Mouse (Mus musculus) MEL (cell line): ENCODE data around the gene Sept9. TPM values are rescaled to one million over a fixed set of nuclear protein-coding genes. Genes with fewer than 3 reads are reported as not detected.
A peak's percentile ranks its signal among the peaks of the same experiment; 100 is the strongest.

Experiments used
- DNase-seq: peaks from one replicate; pipeline ENCODE4 v3.0.0; 2011; ENCODE audit warnings: low read depth, low spot score
- H3K27ac ChIP-seq: 2 replicates; pipeline ENCODE4 v1.5.1; 2012; ENCODE audit warnings: low read depth, mild to moderate bottlenecking, control low read depth, low read length, moderate library complexity; ENCODE audit not compliant: control insufficient read depth
- H3K27me3 ChIP-seq, 2 experiments: fragments of 150-350 bp in 1 of 2; sonication (generic) in 1 of 2; 2 replicates each; pipeline ENCODE4 v1.6.1; 2012; ENCODE audit warnings: low read length in 2 of 2, mild to moderate bottlenecking in 2 of 2, improper control_type of control experiment in 1 of 2, moderate library complexity in 1 of 2; ENCODE audit not compliant: insufficient read depth in 2 of 2, control insufficient read depth in 1 of 2
- H3K36me3 ChIP-seq, 2 experiments: 2 replicates each; pipeline ENCODE4 v1.6.1; 2012 to 2014; ENCODE audit warnings: low read length in 2 of 2, improper control_type of control experiment in 1 of 2, inconsistent platforms in 1 of 2, mild to moderate bottlenecking in 1 of 2; ENCODE audit not compliant: insufficient read depth in 2 of 2, control insufficient read depth in 1 of 2
- H3K4me1 ChIP-seq, 2 experiments: fragments of 150-350 bp in 1 of 2; sonication (generic) in 1 of 2; 2 replicates each; pipeline ENCODE4 v1.6.1; 2012; ENCODE audit warnings: low read length in 2 of 2, improper control_type of control experiment in 1 of 2, mild to moderate bottlenecking in 1 of 2; ENCODE audit not compliant: insufficient read depth in 2 of 2, control insufficient read depth in 1 of 2
- H3K4me3 ChIP-seq, 2 experiments: fragments of 150-350 bp in 1 of 2; sonication (generic) in 1 of 2; 2 replicates each; pipeline ENCODE4 v1.5.1; 2012; ENCODE audit warnings: low read depth in 2 of 2, low read length in 2 of 2, mild to moderate bottlenecking in 2 of 2, moderate library complexity in 2 of 2, control low read depth in 1 of 2, improper control_type of control experiment in 1 of 2; ENCODE audit not compliant: control insufficient read depth in 1 of 2, insufficient read depth in 1 of 2
- H3K79me2 ChIP-seq: 2 replicates; pipeline ENCODE4 v1.6.1; 2012; ENCODE audit warnings: mild to moderate bottlenecking, low read length, moderate library complexity; ENCODE audit not compliant: control insufficient read depth, poor library complexity, insufficient read depth
- H3K9ac ChIP-seq: 2 replicates; pipeline ENCODE4 v1.6.1; 2012; ENCODE audit warnings: low read depth, mild to moderate bottlenecking, control low read depth, low read length, moderate library complexity; ENCODE audit not compliant: control insufficient read depth, poor library complexity, severe bottlenecking
- H3K9me3 ChIP-seq: fragments of 150-350 bp; sonication (generic); replicated peaks from 2 replicates; pipeline ENCODE4 v1.6.1; 2012; ENCODE audit warnings: mild to moderate bottlenecking, low read length, improper control_type of control experiment, moderate library complexity; ENCODE audit not compliant: insufficient read depth
- BHLHE40 ChIP-seq: IDR thresholded peaks from 2 replicates; pipeline ENCODE4 v1.6.1; 2012; ENCODE audit warnings: low read depth, mild to moderate bottlenecking, inconsistent platforms, low read length, improper control_type of control experiment, borderline replicate concordance
- CHD1 ChIP-seq: IDR thresholded peaks from 2 replicates; pipeline ENCODE4 v1.6.1; 2012; ENCODE audit warnings: low read depth, mild to moderate bottlenecking, inconsistent platforms, low read length, improper control_type of control experiment
- CHD2 ChIP-seq: IDR thresholded peaks from 2 replicates; pipeline ENCODE4 v1.6.1; 2011; ENCODE audit warnings: low read length, improper control_type of control experiment
- ELF1 ChIP-seq: IDR thresholded peaks from 2 replicates; pipeline ENCODE4 v1.6.1; 2014; ENCODE audit warnings: low read depth, mild to moderate bottlenecking, inconsistent platforms, low read length, improper control_type of control experiment, moderate library complexity
- EP300 ChIP-seq, 2 experiments: IDR thresholded peaks; 2 replicates each; pipeline ENCODE4 v1.6.1; 2011; ENCODE audit warnings: improper control_type of control experiment in 2 of 2, low read length in 2 of 2, low read depth in 1 of 2, mild to moderate bottlenecking in 1 of 2
- ETS1 ChIP-seq: IDR thresholded peaks from 2 replicates; pipeline ENCODE4 v1.6.1; 2012; ENCODE audit warnings: low read depth, mild to moderate bottlenecking, inconsistent platforms, low read length, improper control_type of control experiment, moderate library complexity
- GATA1 ChIP-seq: IDR thresholded peaks from 2 replicates; pipeline ENCODE4 v1.6.1; 2011; ENCODE audit warnings: low read depth, low read length, improper control_type of control experiment
- HCFC1 ChIP-seq: IDR thresholded peaks from 2 replicates; pipeline ENCODE4 v1.6.1; 2012; ENCODE audit warnings: low read depth, mild to moderate bottlenecking, inconsistent platforms, low read length, improper control_type of control experiment, moderate library complexity
- KAT2A ChIP-seq: conservative IDR thresholded peaks from 2 replicates; pipeline ENCODE4 v1.6.1; 2012; ENCODE audit warnings: low read depth, low read length, improper control_type of control experiment, inconsistent platforms
- MAFK ChIP-seq: IDR thresholded peaks from 2 replicates; pipeline ENCODE4 v1.6.1; 2011; ENCODE audit warnings: low read depth, mild to moderate bottlenecking, low read length, improper control_type of control experiment, borderline replicate concordance
- MAX ChIP-seq: IDR thresholded peaks from 2 replicates; pipeline ENCODE4 v1.6.1; 2011; ENCODE audit warnings: low read length, improper control_type of control experiment
- MAZ ChIP-seq: IDR thresholded peaks from 2 replicates; pipeline ENCODE4 v1.6.1; 2012; ENCODE audit warnings: low read depth, mild to moderate bottlenecking, inconsistent platforms, low read length, improper control_type of control experiment
- MXI1 ChIP-seq: IDR thresholded peaks from 2 replicates; pipeline ENCODE4 v1.6.1; 2011; ENCODE audit warnings: mild to moderate bottlenecking, low read depth, low read length, improper control_type of control experiment
- MYC ChIP-seq: IDR thresholded peaks from 2 replicates; pipeline ENCODE4 v1.6.1; 2011; ENCODE audit warnings: low read depth, mild to moderate bottlenecking, low read length, improper control_type of control experiment, moderate library complexity
- NRF1 ChIP-seq: IDR thresholded peaks from 2 replicates; pipeline ENCODE4 v1.6.1; 2014; ENCODE audit warnings: low read depth, mild to moderate bottlenecking, inconsistent platforms, low read length, improper control_type of control experiment, moderate library complexity; ENCODE audit not compliant: poor library complexity, insufficient read depth, severe bottlenecking
- POLR2A ChIP-seq, 2 experiments: IDR thresholded peaks; 2 replicates each; pipeline ENCODE4 v1.6.1; 2011 to 2012; ENCODE audit warnings: low read length in 2 of 2, mild to moderate bottlenecking in 2 of 2, control low read depth in 1 of 2, improper control_type of control experiment in 1 of 2, low read depth in 1 of 2, moderate library complexity in 1 of 2; ENCODE audit not compliant: control insufficient read depth in 1 of 2, insufficient read depth in 1 of 2, poor library complexity in 1 of 2
- POLR2AphosphoS2 ChIP-seq: IDR thresholded peaks from 2 replicates; pipeline ENCODE4 v1.6.1; 2011; ENCODE audit warnings: low read length, improper control_type of control experiment
- RAD21 ChIP-seq: IDR thresholded peaks from 2 replicates; pipeline ENCODE4 v1.6.1; 2011; ENCODE audit warnings: mild to moderate bottlenecking, low read depth, low read length, improper control_type of control experiment
- SIN3A ChIP-seq: IDR thresholded peaks from 2 replicates; pipeline ENCODE4 v1.6.1; 2012; ENCODE audit warnings: low read length, improper control_type of control experiment, inconsistent platforms
- TAL1 ChIP-seq: IDR thresholded peaks from 2 replicates; pipeline ENCODE4 v1.6.1; 2012; ENCODE audit warnings: mild to moderate bottlenecking, inconsistent platforms, low read length, moderate library complexity, mixed read lengths
- UBTF ChIP-seq: IDR thresholded peaks from 2 replicates; pipeline ENCODE4 v1.6.1; 2012; ENCODE audit warnings: low read depth, mild to moderate bottlenecking, inconsistent platforms, low read length, improper control_type of control experiment, moderate library complexity, borderline replicate concordance; ENCODE audit not compliant: insufficient read depth
- USF1 ChIP-seq: IDR thresholded peaks from 2 replicates; pipeline ENCODE4 v1.6.1; 2014; ENCODE audit warnings: low read depth, mild to moderate bottlenecking, inconsistent platforms, low read length, improper control_type of control experiment, moderate library complexity
- USF2 ChIP-seq, 2 experiments: IDR thresholded peaks; 2 replicates each; pipeline ENCODE4 v1.6.1; 2011 to 2012; ENCODE audit warnings: improper control_type of control experiment in 2 of 2, low read length in 2 of 2, borderline replicate concordance in 1 of 2, inconsistent platforms in 1 of 2, low read depth in 1 of 2, mild to moderate bottlenecking in 1 of 2; ENCODE audit not compliant: insufficient read depth in 1 of 2
- ZC3H11A ChIP-seq: IDR thresholded peaks from 2 replicates; pipeline ENCODE4 v1.6.1; 2012; ENCODE audit warnings: low read depth, mild to moderate bottlenecking, inconsistent platforms, low read length, improper control_type of control experiment
- ZKSCAN1 ChIP-seq: IDR thresholded peaks from 2 replicates; pipeline ENCODE4 v1.6.1; 2012; ENCODE audit warnings: low read depth, mild to moderate bottlenecking, inconsistent platforms, low read length, improper control_type of control experiment, moderate library complexity
- ZMIZ1 ChIP-seq: IDR thresholded peaks from 2 replicates; pipeline ENCODE4 v1.6.1; 2012; ENCODE audit warnings: low read depth, mild to moderate bottlenecking, inconsistent platforms, low read length, improper control_type of control experiment, moderate library complexity
- ZNF384 ChIP-seq: IDR thresholded peaks from 2 replicates; pipeline ENCODE4 v1.6.1; 2012; ENCODE audit warnings: low read depth, mild to moderate bottlenecking, inconsistent platforms, low read length, improper control_type of control experiment
- polyA plus RNA-seq, 2 experiments: library from polyadenylated mRNA; stranded (reverse) in 1 of 2; unstranded in 1 of 2; fragments of >175 nt in 1 of 2; fragments of >200 nt in 1 of 2; gene quantifications; 2 replicates each; pipeline versions ENCODE4 v1.2.1 to v1.2.4; 2012; ENCODE audit warnings: low replicate concordance in 2 of 2, low read depth in 1 of 2; ENCODE audit not compliant: insufficient read length in 2 of 2, insufficient read depth in 1 of 2, missing spikeins in 1 of 2
- total RNA-seq: library from RNA; depleted of rRNA; stranded (reverse); fragments of 300-350 nt; gene quantifications from 2 replicates; pipeline ENCODE4 v1.2.3, GENCODE M21; 2012; rRNA removed

Sept9 gene
- total RNA-seq, result 163 and 205 TPM in 2 replicates
- 100 to 1,000 TPM in 1 of 2 experiments, 10 to 100 TPM in 1; 49.7 to 196 TPM for polyA plus RNA-seq

GRCm38 (mm10) chr11:117199282-117200175 is at the start of gene Sept9:
Sept9 (plus strand) TSS chr11:117199661.
- TF ChIP-seq KAT2A (no peak), ZC3H11A (no peak), GATA1 (no peak), ZNF384 (no peak), MAX (no peak), UBTF (no peak), MAFK (no peak), SIN3A (no peak), BHLHE40 (no peak), HCFC1 (no peak), USF2 (IDR thresholded peaks at IDR 0.05; ENCODE audit: borderline replicate concordance in 1 of 2, insufficient read depth in 1 of 2, low read depth in 1 of 2, low read length in 2 of 2) (no peak), ELF1 (no peak), MAZ (no peak), CHD1 (no peak), POLR2AphosphoS2 (no peak)
- TF ChIP-seq, all 39 proteins: peak for 0
- peaks cover 0 to 13% of the 10 kb centered on the region in 2 experiments; a peak in 3 of 4 replicates for H3K27me3 ChIP-seq
- H3K27ac ChIP-seq, result no peak within 1 kb of the TSS
- no peaks in the 10 kb centered on the region for H3K36me3 ChIP-seq
- H3K4me3 ChIP-seq, result no peak within 1 kb of the TSS
- H3K4me1 ChIP-seq, result peaks cover 0 to 2% of the 10 kb centered on the region in 2 experiments; a peak in 1 of 4 replicates
- no peaks in the 10 kb centered on the region for H3K9me3 ChIP-seq
- H3K79me2 ChIP-seq, result no peaks in the 10 kb centered on the region
- DNase-seq, result no peak
- no peak within 1 kb of the TSS for H3K9ac ChIP-seq

- Histone ChIP-seq H3K36me3 (peaks cover 0 to 38% of the 10 kb centered on the region in 2 experiments; a peak in 3 of 4 replicates), H3K9me3 (no peaks in the 10 kb centered on the region), H3K79me2 (no peaks in the 10 kb centered on the region), H3K27ac (peak overlapping the region; percentile 75), H3K4me3 (no peak overlapping the region), H3K4me1 (peaks cover 25 to 43% of the 10 kb centered on the region in 2 experiments), H3K27me3 (no peaks in the 10 kb centered on the region), H3K9ac (no peak overlapping the region)
- peak; percentile 66 for DNase-seq
- TF ChIP-seq BHLHE40 (no peak), NRF1 (no peak), POLR2AphosphoS2 (no peak), MYC (peak; percentile 60; the same call in 1 of the 2 replicates), ETS1 (peak; percentile 86), ZNF384 (no peak), ZKSCAN1 (no peak), ZMIZ1 (no peak), CHD2 (no peak), GATA1 (peak; percentile 64; the same call in 1 of the 2 replicates), POLR2A (IDR thresholded peaks at IDR 0.05; ENCODE audit: control insufficient read depth in 1 of 2, insufficient read depth in 1 of 2, low read depth in 1 of 2, low read length in 2 of 2, poor library complexity in 1 of 2) (no peak), ELF1 (no peak), SIN3A (peak; percentile 52; the same call in 1 of the 2 replicates), TAL1 (peak; percentile 56), EP300 (IDR thresholded peaks at IDR 0.05; ENCODE audit: low read depth in 1 of 2, low read length in 2 of 2) (peak; percentile 62 to 72), USF1 (no peak; the same call in 1 of the 2 replicates), MXI1 (peak; percentile 80), MAX (0 out of 2 replicates have a peak, but pooled peaks have one; percentile 42), RAD21 (no peak)
These were observed 48.9 kb upstream of the Sept9 start for GRCm38 (mm10) chr11:117150467-117150966.
